Mouse (Mus musculus) neural tube, embryonic 11.5 days (tissue): ENCODE results near the gene Cfap221. TPM values are rescaled to one million over a fixed set of nuclear protein-coding genes. Genes with fewer than 3 reads are reported as not detected.

Experiments used
- ATAC-seq: fragments of 200-750 bp; cut with Nextera tagmentation; 2 replicates; pipeline ENCODE4 v1.8.0; 2017; ENCODE audit warnings: moderate number of reproducible peaks, mild to moderate bottlenecking, moderate TSS enrichment, moderate library complexity; ENCODE audit not compliant: insufficient read depth, low FRiP score, low TSS enrichment
- DNase-seq: peaks from one replicate; pipeline ENCODE4 v3.0.0-alpha.2; 2015; ENCODE audit warnings: low spot score
- H3K27ac ChIP-seq: fragments of 300-500 bp; sonication (generic); 2 replicates; pipeline ENCODE4 v1.5.1; 2014; ENCODE audit warnings: low read depth, mild to moderate bottlenecking, low read length
- H3K27me3 ChIP-seq: fragments of 300-500 bp; sonication (generic); 2 replicates; pipeline ENCODE4 v1.6.1; 2014; ENCODE audit warnings: mild to moderate bottlenecking, low read length, mixed read lengths; ENCODE audit not compliant: control insufficient read depth, insufficient read depth
- H3K36me3 ChIP-seq: fragments of 300-500 bp; sonication (generic); 2 replicates; pipeline ENCODE4 v1.6.1; 2014; ENCODE audit warnings: mild to moderate bottlenecking, low read length, moderate library complexity, mixed read lengths; ENCODE audit not compliant: control insufficient read depth, insufficient read depth
- H3K4me1 ChIP-seq: fragments of 300-500 bp; sonication (generic); 2 replicates; pipeline ENCODE4 v1.6.1; 2014; ENCODE audit warnings: low read length, mixed read lengths; ENCODE audit not compliant: control insufficient read depth, insufficient read depth
- H3K4me2 ChIP-seq: fragments of 300-500 bp; sonication (generic); 2 replicates; pipeline ENCODE4 v1.6.1; 2014; ENCODE audit warnings: low read depth, mild to moderate bottlenecking, moderate library complexity
- H3K4me3 ChIP-seq: fragments of 300-500 bp; sonication (generic); 2 replicates; pipeline ENCODE4 v1.5.1; 2014; ENCODE audit warnings: low read depth, low read length
- H3K9ac ChIP-seq: fragments of 300-500 bp; sonication (generic); 2 replicates; pipeline ENCODE4 v1.6.1; 2014; ENCODE audit warnings: mild to moderate bottlenecking, low read length
- H3K9me3 ChIP-seq: fragments of 300-500 bp; sonication (generic); 2 replicates; pipeline ENCODE4 v1.6.1; 2016; ENCODE audit warnings: low read length; ENCODE audit not compliant: control insufficient read depth
- WGBS: fragments of 180-500 bp; shearing (Covaris S2); extraction: QIAGEN DNeasy Blood & Tissue Kit; methylation state at CpG from one replicate; pipeline ENCODE4 v1.1.7; 2014; 5-methylcytosine and 5-hydroxymethylcytosine counted together
- polyA plus RNA-seq: library from polyadenylated mRNA; unstranded; fragments of >200 nt; fragmentation: Nextera tagmentation; extraction: Ambion mirVana; gene quantifications from 2 replicates; pipeline ENCODE4 v1.2.1, GENCODE M21; 2014

Gene Cfap221
- polyA plus RNA-seq, 1 experiment from 2014 or later, result not detected

GRCm38 (mm10) chr1:119899195-119900123 is 97.6 kb downstream of the Cfap221 start:
- Histone ChIP-seq H3K36me3 (no peaks in the 10 kb centered on the region), H3K9ac (no peak overlapping the region), H3K27me3 (no peaks in the 10 kb centered on the region), H3K9me3 (no peaks in the 10 kb centered on the region), H3K4me1 (peaks cover 9% of the 10 kb centered on the region; the same call in 1 of the 2 replicates), H3K4me2 (no peak overlapping the region), H3K4me3 (no peak overlapping the region), H3K27ac (no peak overlapping the region)
- ATAC-seq (peak; percentile 29; the same call in 1 of the 2 replicates), DNase-seq (peak; percentile 24)
- WGBS, result 80% methylated on average over 11 of the region's 11 CpGs

- Histone ChIP-seq H3K36me3 (no peaks in the 10 kb centered on the region), H3K27ac (no peak overlapping the region), H3K4me2 (no peak overlapping the region), H3K27me3 (no peaks in the 10 kb centered on the region), H3K9ac (no peak overlapping the region), H3K9me3 (no peaks in the 10 kb centered on the region), H3K4me1 (no peaks in the 10 kb centered on the region), H3K4me3 (no peak overlapping the region)
- WGBS, result 30% methylated on average over 6 of the region's 6 CpGs
- DNase-seq (peak; percentile 75), ATAC-seq (peak; percentile 50; the same call in 1 of the 2 replicates)
Observed at GRCm38 (mm10) chr1:119894936-119895335, 102.1 kb downstream of the Cfap221 start.

- Histone ChIP-seq H3K36me3 (no peaks in the 10 kb centered on the region), H3K27ac (no peak overlapping the region), H3K4me3 (no peak overlapping the region), H3K9me3 (no peaks in the 10 kb centered on the region), H3K9ac (no peak overlapping the region), H3K4me2 (no peak overlapping the region), H3K4me1 (no peaks in the 10 kb centered on the region), H3K27me3 (no peaks in the 10 kb centered on the region)
- DNase-seq (no peak), ATAC-seq (no peak)
- 89% methylated on average over 3 of the region's 3 CpGs for WGBS
Observed at GRCm38 (mm10) chr1:119893600-119893999, 103.4 kb downstream of the Cfap221 start.

GRCm38 (mm10) chr1:119892933-119893332 is 104.1 kb downstream of the Cfap221 start:
- DNase-seq (no peak), ATAC-seq (no peak)
- 88% methylated on average over 6 of the region's 6 CpGs for WGBS
- Histone ChIP-seq H3K4me1 (no peaks in the 10 kb centered on the region), H3K9ac (no peak overlapping the region), H3K36me3 (no peaks in the 10 kb centered on the region), H3K27ac (no peak overlapping the region), H3K27me3 (no peaks in the 10 kb centered on the region), H3K9me3 (no peaks in the 10 kb centered on the region), H3K4me2 (no peak overlapping the region), H3K4me3 (no peak overlapping the region)

GRCm38 (mm10) chr1:119891865-119892264 is 105.2 kb downstream of the Cfap221 start:
- Histone ChIP-seq H3K4me3 (no peak overlapping the region), H3K4me1 (no peaks in the 10 kb centered on the region), H3K4me2 (no peak overlapping the region), H3K27me3 (no peaks in the 10 kb centered on the region), H3K27ac (no peak overlapping the region), H3K9ac (no peak overlapping the region), H3K9me3 (no peaks in the 10 kb centered on the region), H3K36me3 (no peaks in the 10 kb centered on the region)
- WGBS, result 79% methylated on average over 4 of the region's 4 CpGs
- DNase-seq (no peak), ATAC-seq (no peak)

- no peaks in the 10 kb centered on the region for H3K27me3 ChIP-seq
- DNase-seq (no peak), ATAC-seq (no peak)
- H3K36me3 ChIP-seq, result no peaks in the 10 kb centered on the region
- WGBS, result 89% methylated on average over 9 of the region's 9 CpGs
- no peaks in the 10 kb centered on the region for H3K9me3 ChIP-seq
- H3K4me3 ChIP-seq, result no peak overlapping the region
- no peak overlapping the region for H3K27ac ChIP-seq
- no peaks in the 10 kb centered on the region for H3K4me1 ChIP-seq
- H3K9ac ChIP-seq, result no peak overlapping the region
- H3K4me2 ChIP-seq, result no peak overlapping the region
Observed at GRCm38 (mm10) chr1:119891149-119891548, 105.9 kb downstream of the Cfap221 start.

- Histone ChIP-seq H3K9me3 (no peaks in the 10 kb centered on the region), H3K27me3 (no peaks in the 10 kb centered on the region), H3K36me3 (no peaks in the 10 kb centered on the region), H3K4me2 (no peak overlapping the region), H3K4me1 (no peaks in the 10 kb centered on the region), H3K9ac (no peak overlapping the region), H3K4me3 (no peak overlapping the region), H3K27ac (no peak overlapping the region)
- ATAC-seq (no peak), DNase-seq (no peak)
- 91% methylated on average over 16 of the region's 16 CpGs for WGBS
Observed at GRCm38 (mm10) chr1:119889347-119889746, 107.7 kb downstream of the Cfap221 start.

- H3K4me2 ChIP-seq, result no peak overlapping the region
- H3K36me3 ChIP-seq, result no peaks in the 10 kb centered on the region
- H3K27ac ChIP-seq, result no peak overlapping the region
- WGBS, result 73% methylated on average over 7 of the region's 7 CpGs
- H3K27me3 ChIP-seq, result no peaks in the 10 kb centered on the region
- H3K9me3 ChIP-seq, result no peaks in the 10 kb centered on the region
- H3K4me3 ChIP-seq, result no peak overlapping the region
- DNase-seq (no peak), ATAC-seq (no peak)
- H3K9ac ChIP-seq, result no peak overlapping the region
- H3K4me1 ChIP-seq, result no peaks in the 10 kb centered on the region
Observed at GRCm38 (mm10) chr1:119886320-119886719, 110.7 kb downstream of the Cfap221 start.

- WGBS, result 90% methylated on average over 3 of the region's 3 CpGs
- Histone ChIP-seq H3K27ac (no peak overlapping the region), H3K27me3 (no peaks in the 10 kb centered on the region), H3K9ac (no peak overlapping the region), H3K36me3 (no peaks in the 10 kb centered on the region), H3K4me2 (no peak overlapping the region), H3K4me3 (no peak overlapping the region), H3K9me3 (no peaks in the 10 kb centered on the region), H3K4me1 (no peaks in the 10 kb centered on the region)
- no peak for ATAC-seq
- no peak for DNase-seq
Observed at GRCm38 (mm10) chr1:119884272-119884671, 112.8 kb downstream of the Cfap221 start.
